Mouse (Mus musculus) kidney, postnatal 25 days (tissue): ENCODE results near the gene Fam131b.

Experiments used
- DNase-seq, 2 experiments: peaks; one replicate each; pipeline ENCODE4 v3.0.0; 2021; ENCODE audit warnings: mixed read lengths in 2 of 2

Gene Fam131b

GRCm38 (mm10) chr6:42355794-42356600, 31.6 kb upstream of the Fam131b start:
- peak in 1 of 2 experiments; percentile 32 for DNase-seq

GRCm38 (mm10) chr6:42355366-42355765, 30.9 kb upstream of the Fam131b start:
- peak in 1 of 2 experiments; percentile 17 for DNase-seq

GRCm38 (mm10) chr6:42354076-42355019, 29.9 kb upstream of the Fam131b start:
- DNase-seq = peak in 1 of 2 experiments; percentile 32

- DNase-seq = peak in 1 of 2 experiments; percentile 29
These were observed 28.7 kb upstream of the Fam131b start for GRCm38 (mm10) chr6:42353180-42353579.

GRCm38 (mm10) chr6:42352486-42352846, 28.0 kb upstream of the Fam131b start:
- no peak for DNase-seq

- peak in 1 of 2 experiments; percentile 69 for DNase-seq
These were observed 27.5 kb upstream of the Fam131b start for GRCm38 (mm10) chr6:42351776-42352485.

GRCm38 (mm10) chr6:42350968-42351775, 26.7 kb upstream of the Fam131b start:
- peak in 1 of 2 experiments; percentile 39 for DNase-seq

- DNase-seq = peak; percentile 94 to 95
These were observed 25.9 kb upstream of the Fam131b start for GRCm38 (mm10) chr6:42350021-42350967.

- DNase-seq = peak; percentile 92 to 97
These were observed 25.1 kb upstream of the Fam131b start, which contains the start of gene Zyx for GRCm38 (mm10) chr6:42349426-42350020. TSS of gene Zyx (plus strand) at chr6:42349630.

- peak in 1 of 2 experiments; percentile 82 for DNase-seq
These were observed 24.6 kb upstream of the Fam131b start for GRCm38 (mm10) chr6:42349006-42349425.

- DNase-seq = no peak
These were observed 24.0 kb upstream of the Fam131b start for GRCm38 (mm10) chr6:42348281-42349005.

GRCm38 (mm10) chr6:42344255-42344654, 19.8 kb upstream of the Fam131b start:
- DNase-seq = no peak

- DNase-seq = no peak
These were observed 19.1 kb upstream of the Fam131b start for GRCm38 (mm10) chr6:42343361-42344120.

- DNase-seq = no peak
These were observed 17.7 kb upstream of the Fam131b start for GRCm38 (mm10) chr6:42342171-42342570.

- DNase-seq = no peak
These were observed 15.5 kb upstream of the Fam131b start for GRCm38 (mm10) chr6:42339981-42340380.

- DNase-seq = no peak
These were observed 14.7 kb upstream of the Fam131b start for GRCm38 (mm10) chr6:42339189-42339588.

GRCm38 (mm10) chr6:42330946-42331345, 6.5 kb upstream of the Fam131b start:
- peak in 1 of 2 experiments; percentile 59 for DNase-seq

- DNase-seq = no peak
These were observed 5.8 kb upstream of the Fam131b start for GRCm38 (mm10) chr6:42330216-42330615.

GRCm38 (mm10) chr6:42328757-42329156, 4.3 kb upstream of the Fam131b start:
- no peak for DNase-seq
